Mouse (Mus musculus): ENCODE results near the gene Gm10135.
A peak's percentile ranks its signal among the peaks of the same experiment; 100 is the strongest.
"Not testable (repeated sequence)": the region's sequence is repeated elsewhere in the genome, so short reads cannot be mapped to it uniquely, and the experiment has no call there.

The Gm10135 gene

DNA sequence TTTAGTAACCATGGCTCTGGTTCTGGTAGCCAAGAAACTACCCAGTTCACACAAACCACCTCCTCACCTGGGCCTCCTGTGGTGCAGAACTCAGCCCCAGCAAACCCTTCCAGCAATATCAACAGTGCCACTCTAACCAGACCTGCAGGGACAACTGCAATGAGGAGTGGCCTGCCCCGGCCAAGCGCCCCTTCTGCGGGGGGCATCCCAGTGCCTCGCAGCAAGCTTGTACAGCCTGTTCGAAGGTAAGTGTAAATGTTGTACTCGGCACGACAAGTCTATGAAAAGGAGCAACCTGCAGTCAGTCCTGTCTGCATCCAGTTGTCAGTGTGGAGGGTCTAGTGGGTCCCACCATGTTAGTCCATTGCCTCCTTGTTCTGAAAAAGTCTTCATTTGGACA, at the start of gene Gm10135:
Gene Gm10135, minus strand, starts transcription at position 101 of the 400 bp plus-strand sequence.
- DNase-seq (ENCODE audit: low read depth) = no peak

- DNase-seq (ENCODE audit: low read depth) = no peak
These were observed 49.3 kb upstream of the Gm10135 start for GRCm38 (mm10) chr5:73023801-73024200.

DNA sequence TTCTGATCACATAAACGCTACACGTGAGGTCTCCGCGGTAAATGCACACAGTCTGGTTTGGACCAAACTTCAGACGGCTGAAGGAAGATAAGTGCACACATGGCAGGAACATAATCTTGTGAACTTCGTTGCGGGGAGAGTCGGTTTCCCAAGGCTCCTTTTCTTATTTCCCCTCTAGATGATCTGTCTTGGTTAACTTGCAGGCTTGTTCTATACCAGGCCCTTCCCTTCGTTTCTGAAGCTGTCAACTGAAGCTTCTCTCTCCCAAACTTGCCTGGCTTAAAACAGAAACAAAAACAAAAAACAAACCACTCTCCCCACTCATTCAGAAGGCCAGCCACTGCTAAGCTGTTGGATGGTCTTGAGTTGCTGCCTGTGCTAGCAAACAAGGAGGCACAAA, 40.2 kb upstream of the Gm10135 start:
- DNase-seq (ENCODE audit: low read depth) = no peak

DNA sequence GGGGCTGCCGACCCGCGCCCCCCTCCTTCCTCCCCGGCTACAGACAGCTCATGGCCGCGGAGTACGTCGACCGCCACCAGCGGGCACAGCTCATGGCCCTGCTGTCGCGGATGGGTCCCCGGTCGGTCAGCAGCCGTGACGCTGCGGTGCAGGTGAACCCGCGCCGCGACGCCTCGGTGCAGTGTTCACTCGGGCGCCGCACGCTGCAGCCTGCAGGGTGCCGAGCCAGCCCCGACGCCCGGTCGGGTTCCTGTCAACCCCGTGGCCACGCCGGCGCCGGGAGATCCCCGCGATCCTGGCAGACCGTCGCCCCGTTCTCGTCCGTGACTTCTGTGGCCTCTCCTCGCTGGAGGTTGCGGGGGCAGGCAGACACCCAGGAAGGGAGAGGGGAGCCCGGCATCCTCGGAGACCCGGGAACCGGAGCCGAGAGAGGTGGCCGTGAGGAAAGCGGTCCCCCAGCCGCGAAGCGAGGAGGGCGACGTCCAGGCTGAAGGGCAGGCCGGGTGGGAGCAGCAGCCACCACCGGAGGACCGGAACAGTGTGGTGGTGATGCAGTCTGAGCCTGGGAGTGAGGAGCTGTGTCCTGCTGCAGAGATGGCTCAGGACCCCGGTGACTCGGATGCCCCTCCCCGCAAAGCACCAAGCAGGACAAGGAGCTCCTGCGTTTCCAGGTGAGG, 39.2 kb upstream of the Gm10135 start:
- not testable (repeated sequence) for DNase-seq (ENCODE audit: low read depth)

DNA sequence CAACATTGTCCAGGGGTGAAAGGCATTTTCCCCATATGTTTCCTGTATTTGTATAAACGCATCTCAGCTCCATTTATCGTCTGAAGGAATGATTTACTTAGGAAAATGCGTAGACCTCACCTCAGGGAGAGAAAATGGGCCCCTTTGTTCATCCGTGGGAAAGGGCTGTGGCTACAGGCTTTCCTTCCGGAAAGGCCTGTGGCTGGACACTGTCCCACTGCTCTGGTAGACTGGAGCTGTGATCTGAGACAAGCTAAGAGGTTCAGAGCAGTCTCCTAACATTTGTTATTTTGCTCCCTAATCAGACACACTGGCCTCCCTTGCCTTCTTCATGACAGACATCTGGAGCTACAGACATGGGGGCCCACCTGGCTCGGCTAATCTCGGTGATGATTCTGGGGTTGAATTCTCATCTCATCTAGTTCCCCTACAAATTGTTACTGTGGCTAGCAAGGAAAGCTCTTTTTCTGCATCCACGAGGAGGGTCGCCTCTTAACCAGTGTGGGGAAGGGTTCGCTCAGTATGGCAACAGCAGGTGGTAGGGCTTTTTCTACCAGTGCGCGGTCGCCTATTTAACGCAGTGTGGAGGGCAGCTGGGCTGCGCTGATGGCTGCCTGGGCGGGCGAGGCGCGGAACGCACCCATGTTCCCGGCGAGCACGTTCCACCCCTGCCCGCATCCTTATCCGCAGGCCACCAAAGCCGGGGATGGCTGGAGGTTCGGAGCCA, 38.5 kb upstream of the Gm10135 start:
- not testable (repeated sequence) for DNase-seq (ENCODE audit: low read depth)

- not testable (repeated sequence) for DNase-seq (ENCODE audit: low read depth)
These were observed 37.3 kb upstream of the Gm10135 start for GRCm38 (mm10) chr5:73011806-73012205.

DNA sequence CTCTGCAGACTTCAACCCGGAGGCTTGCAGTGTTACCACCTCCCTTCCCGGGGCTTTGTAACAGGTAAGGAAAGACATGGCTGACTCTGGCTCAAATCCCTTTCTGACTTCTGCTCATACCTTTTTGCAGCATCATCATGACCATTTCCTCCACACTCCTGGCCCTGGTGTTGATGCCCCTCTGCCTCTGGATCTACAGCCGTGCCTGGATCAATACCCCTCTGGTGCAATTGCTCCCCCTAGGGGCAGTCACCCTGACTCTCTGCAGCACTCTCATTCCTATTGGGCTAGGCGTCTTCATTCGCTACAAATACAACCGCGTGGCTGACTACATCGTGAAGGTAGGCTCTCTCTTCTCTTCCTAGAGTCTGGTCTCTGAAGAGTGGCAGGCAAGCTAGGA, 33.7 kb upstream of the Gm10135 start:
- peak; percentile 39 for DNase-seq (ENCODE audit: low read depth)

DNA sequence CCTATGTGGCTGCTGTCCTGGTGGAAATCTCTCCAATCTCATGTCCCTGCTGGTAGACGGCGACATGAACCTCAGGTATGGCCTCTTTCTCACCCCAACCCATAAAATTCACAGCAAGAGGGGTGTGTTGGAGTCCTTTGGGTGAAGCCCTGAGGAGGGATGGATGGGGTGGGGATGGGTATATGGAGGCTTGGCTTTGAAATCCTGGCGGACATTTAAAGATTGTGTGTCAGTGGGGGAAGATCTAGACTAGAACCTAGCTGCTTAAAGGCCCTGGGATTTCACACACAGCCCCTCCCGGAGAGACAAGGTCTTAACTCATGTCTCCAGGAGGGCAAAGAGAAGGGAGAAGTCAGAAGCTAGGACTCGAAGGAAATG, 33.1 kb upstream of the Gm10135 start:
- no peak for DNase-seq (ENCODE audit: low read depth)

DNA sequence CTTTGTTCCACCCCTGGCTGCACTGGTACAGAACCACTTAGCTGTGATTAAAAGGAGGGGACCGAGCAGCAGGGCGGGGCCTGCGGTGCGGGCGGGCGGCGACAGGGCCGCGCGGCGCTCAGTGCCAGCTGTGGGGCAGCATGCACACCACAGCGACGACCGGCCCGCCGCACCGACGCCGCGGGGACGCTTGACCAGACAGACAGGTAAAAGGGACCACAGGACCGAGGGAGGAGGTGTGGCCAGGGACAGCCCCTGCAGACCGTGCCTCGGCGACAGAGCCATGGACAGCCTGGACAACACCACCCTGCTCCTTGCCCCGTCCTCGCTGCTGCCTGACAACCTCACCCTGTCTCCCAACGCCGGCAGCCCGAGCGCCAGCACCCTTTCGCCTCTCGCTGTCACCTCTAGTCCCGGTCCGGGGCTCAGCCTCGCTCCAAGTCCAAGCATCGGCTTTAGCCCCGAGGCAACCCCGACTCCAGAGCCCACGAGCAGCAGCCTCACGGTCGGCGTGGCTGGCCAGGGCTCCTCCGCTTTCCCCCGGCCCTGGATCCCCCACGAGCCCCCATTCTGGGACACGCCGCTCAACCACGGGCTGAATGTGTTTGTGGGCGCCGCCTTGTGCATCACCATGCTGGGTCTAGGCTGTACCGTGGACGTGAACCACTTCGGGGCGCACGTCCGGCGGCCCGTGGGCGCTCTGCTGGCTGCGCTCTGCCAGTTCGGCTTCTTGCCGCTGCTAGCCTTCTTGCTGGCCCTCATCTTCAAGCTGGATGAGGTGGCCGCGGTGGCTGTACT, 32.5 kb upstream of the Gm10135 start, which contains the start of gene Slc10a4:
Gene Slc10a4, plus strand, starts transcription at position 100 of the 798 bp plus-strand sequence.
- DNase-seq (ENCODE audit: low read depth) = no peak

DNA sequence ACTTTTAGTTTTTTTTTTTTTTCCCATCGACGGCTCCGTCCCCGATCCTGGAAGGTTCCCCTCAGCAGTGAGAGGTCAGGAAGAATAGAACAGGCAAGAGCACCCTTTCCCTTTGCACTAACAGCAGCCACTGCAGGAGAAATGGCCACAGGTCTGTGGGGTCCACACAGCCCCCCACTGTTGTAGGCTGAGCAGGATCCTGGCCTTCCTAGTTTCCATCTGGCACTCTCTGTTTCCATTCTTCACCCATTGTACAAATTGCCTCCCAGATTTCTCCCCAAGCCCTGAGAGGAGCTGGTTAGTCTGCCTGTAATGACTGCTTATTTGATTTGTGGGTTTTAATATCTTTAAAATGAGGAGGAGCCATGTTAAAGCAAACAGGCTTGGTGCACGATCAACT, 29.5 kb upstream of the Gm10135 start:
- DNase-seq (ENCODE audit: low read depth) = no peak

DNA sequence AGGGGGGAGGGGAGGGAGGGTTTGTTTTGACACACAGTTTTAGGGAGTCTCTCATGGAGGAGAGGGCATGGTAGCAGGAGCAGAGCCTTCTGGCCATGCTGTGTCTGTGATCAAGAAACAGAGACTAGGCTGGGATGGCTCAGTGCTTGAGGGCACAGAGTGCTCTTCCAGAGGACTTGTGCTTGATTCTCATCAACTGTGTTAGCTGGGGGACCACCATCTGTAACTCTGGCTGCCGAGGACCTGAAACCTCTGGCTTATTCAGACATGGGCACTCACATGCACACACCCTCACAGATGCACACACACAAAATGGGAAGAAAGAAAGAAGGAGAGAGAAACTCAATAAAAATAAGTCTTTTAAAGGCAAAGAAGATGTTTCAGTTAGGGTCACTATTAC, 24.0 kb upstream of the Gm10135 start:
- DNase-seq (ENCODE audit: low read depth) = not testable (repeated sequence)

GRCm38 (mm10) chr5:72995379-72995778, 20.9 kb upstream of the Gm10135 start:
- DNase-seq (ENCODE audit: low read depth) = no peak

DNA sequence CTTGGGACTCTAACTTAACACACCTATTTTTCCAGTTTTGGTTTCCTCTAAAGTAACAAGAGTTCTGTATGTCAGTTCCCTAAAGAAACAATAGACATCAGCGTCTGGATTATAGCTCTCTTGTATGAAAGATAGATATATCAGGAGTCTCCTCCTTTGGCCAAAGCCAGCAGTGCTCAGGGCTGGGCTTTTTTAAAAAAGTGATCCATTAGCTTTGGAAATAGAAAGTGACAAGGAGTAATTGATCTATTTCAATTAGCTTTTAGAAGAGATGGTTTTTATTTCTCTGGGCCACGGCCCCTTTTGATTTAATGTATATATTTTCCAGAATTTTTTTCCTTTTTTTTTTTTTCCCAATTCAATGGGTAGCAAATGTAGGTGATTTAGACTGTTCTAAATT, 20.4 kb upstream of the Gm10135 start:
- DNase-seq (ENCODE audit: low read depth) = no peak

DNA sequence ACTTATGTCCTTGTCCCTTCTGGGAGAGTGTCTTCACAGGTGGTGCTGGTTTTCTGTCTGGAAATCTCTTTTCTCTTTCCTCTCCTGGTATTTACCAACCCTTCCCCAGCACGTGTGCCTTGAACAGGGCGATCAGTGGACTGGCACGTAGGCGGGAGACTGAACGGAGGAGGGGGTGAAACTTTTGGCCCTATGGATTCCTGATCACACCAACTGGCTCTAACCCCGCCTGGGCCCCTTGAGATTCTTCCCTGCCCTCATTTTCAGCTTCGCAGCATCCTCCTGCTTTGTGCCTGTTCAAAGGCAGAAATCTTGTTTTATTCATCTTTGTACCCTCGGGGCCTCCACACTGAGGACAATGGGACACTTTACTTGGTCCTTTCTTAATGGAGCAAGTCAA, 19.9 kb upstream of the Gm10135 start:
- no peak for DNase-seq (ENCODE audit: low read depth)

DNA sequence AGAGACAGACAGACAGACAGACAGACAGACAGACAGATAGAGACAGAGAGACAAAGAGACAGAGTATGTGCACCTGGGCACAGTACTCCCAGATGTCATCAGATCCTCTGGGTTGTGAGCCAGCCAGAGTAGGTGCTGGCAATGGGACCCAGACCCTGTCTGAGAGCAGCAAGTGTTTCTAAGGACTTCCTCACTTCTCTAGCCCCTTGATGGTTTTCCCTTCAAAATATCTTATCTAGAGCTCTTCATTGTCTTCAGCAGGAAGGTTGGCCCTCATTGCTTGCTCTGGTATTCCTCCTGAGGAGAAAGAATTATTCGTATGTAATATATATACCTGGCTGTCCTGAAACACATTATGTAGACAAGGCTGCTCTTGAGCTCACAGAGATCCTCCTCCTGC, 18.0 kb upstream of the Gm10135 start:
- DNase-seq (ENCODE audit: low read depth) = no peak

DNA sequence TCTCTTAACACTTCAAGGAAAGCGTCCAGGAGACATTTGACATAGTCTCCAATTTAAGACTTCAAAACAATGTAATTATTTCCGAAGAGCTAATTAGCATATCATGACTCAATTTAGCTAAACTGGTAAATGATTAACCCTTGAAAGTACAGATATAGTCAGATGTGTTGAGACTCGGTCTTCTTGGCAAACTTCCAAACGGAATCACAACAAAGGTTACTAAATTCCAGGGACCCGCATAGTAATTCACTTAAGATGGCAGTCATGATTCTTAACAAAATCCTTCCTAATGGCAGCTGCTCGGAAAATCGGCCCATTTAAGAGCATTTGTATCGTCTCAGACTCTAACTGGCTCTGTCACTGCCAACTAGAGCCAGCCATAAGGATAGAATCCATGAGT, 15.3 kb upstream of the Gm10135 start:
- no peak for DNase-seq (ENCODE audit: low read depth)

- no peak for DNase-seq (ENCODE audit: low read depth)
These were observed 13.3 kb upstream of the Gm10135 start for GRCm38 (mm10) chr5:72987786-72988185.

DNA sequence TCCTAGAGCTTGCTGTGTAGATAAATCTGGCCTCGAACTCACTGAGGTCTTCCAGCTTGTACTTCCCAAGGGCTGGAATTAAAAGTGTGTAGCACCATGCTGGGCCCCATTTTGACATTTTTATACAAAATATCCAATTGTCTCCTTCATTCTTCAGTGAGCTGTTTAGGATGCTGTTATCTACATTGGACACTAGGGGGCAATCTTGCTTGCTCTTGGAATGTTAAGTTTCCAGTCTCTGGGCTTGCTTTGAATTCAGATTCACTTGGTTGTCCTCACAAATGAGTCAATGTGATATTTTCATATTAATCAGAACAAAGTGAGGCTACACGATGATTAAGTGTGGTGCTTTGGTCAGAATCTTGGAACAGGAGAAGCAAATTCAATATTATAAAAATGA, 9.6 kb upstream of the Gm10135 start:
- DNase-seq (ENCODE audit: low read depth) = peak; percentile 81

- DNase-seq (ENCODE audit: low read depth) = no peak
These were observed 2.0 kb upstream of the Gm10135 start for GRCm38 (mm10) chr5:72976539-72976938.

DNA sequence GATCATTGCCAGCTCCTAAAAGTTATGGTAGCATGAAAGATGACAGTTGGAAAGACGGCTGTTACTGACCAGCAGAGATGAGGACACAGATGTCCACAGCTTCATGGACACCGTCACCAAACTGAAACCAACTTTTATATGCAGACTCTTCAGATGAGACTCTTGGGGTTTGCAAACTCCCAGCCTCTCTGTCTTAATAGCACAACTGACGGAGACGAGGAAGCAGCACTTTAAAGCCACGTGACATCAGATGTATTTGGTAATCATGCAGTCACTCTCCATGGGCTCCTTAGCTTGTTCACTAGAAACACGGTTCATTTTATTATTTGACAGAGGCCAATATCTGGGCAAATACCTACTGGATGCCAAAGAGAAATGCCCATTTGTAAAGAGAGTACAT, 1.5 kb upstream of the Gm10135 start:
- DNase-seq (ENCODE audit: low read depth) = no peak

DNA sequence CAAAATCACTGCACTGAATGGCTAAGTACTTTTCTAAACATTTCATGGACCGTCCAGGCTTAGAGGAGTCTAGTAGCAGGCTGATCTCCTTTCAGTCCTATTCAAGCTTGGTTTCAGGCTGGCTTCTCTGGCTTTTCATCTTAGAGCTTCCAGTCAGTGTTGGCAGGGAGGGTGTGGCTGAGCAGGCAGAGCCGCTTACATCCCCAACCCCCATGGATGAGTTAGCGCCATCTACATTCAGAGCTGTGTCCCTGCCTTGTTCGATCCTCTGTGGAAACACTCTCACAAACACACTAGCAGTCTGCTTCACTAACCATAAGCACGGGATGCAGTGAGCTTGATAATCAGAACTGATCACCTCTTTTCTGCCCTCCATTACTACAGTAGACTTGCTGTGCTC, 1.6 kb downstream of the Gm10135 start:
- no peak for DNase-seq (ENCODE audit: low read depth)

DNA sequence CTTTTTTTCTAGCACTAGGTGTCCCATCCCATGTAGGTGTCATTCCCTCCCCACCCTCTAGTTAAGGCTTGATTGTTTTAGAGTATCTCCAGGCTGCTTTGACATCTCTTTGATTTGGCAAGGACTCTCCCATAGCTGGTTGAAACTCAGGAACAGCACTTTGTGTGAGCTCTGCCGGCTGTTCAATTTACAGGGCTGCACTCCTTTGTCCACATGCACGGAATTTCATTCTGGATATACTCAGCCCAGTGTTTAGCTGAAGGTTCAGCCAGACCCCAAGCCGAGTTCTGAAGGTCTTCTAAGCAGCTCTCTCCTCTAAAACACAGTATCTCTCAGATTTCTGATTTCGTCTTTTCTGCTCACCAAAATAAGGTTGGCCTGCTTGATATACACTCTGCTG, 2.1 kb downstream of the Gm10135 start:
- no peak for DNase-seq (ENCODE audit: low read depth)

GRCm38 (mm10) chr5:72965706-72966105, 8.8 kb downstream of the Gm10135 start:
- peak; percentile 53 for DNase-seq (ENCODE audit: low read depth)

Data from 416B (cell line).